Mouse (Mus musculus) liver, postnatal 0 days (tissue): ENCODE measurements at regions not wholly inside any gene's neighbourhood (a gene's known extent, or its start where the extent isn't known, plus 50 kb on each side); places are given as distances from the start of the nearest gene placed in this dataset.
A peak's percentile ranks its signal among the peaks of the same experiment; 100 is the strongest.

Experiments
- ATAC-seq: fragments of 200-750 bp; cut with Nextera tagmentation; 2 replicates; pipeline ENCODE4 v1.8.0; 2017; ENCODE audit warnings: mild to moderate bottlenecking, moderate library complexity
- DNase-seq: peaks from one replicate; pipeline ENCODE4 v3.0.0-alpha.2; 2016
- H3K27ac ChIP-seq: fragments of 300-500 bp; sonication (generic); 2 replicates; pipeline ENCODE4 v1.5.1; 2014; ENCODE audit warnings: antibody characterized with exemption, moderate library complexity, mild to moderate bottlenecking, low read depth
- H3K27me3 ChIP-seq: fragments of 300-500 bp; sonication (generic); 2 replicates; pipeline ENCODE4 v1.6.1; 2014; ENCODE audit warnings: low read length, control low read depth, mixed read lengths; ENCODE audit not compliant: insufficient read depth
- H3K36me3 ChIP-seq: fragments of 300-500 bp; sonication (generic); replicated peaks from 2 replicates; pipeline ENCODE4 v1.6.1; 2014; ENCODE audit warnings: mild to moderate bottlenecking, control low read depth, low read length, moderate library complexity, mixed read lengths; ENCODE audit not compliant: insufficient read depth
- H3K4me1 ChIP-seq: fragments of 300-500 bp; sonication (generic); 2 replicates; pipeline ENCODE4 v1.6.1; 2014; ENCODE audit warnings: antibody characterized with exemption, mild to moderate bottlenecking, control low read depth; ENCODE audit not compliant: insufficient read depth
- H3K4me2 ChIP-seq: fragments of 300-500 bp; sonication (generic); 2 replicates; pipeline ENCODE4 v1.6.1; 2014; ENCODE audit warnings: low read depth, mild to moderate bottlenecking, low read length, moderate library complexity, mixed read lengths
- H3K4me3 ChIP-seq: fragments of 300-500 bp; sonication (generic); 2 replicates; pipeline ENCODE4 v1.5.1; 2014; ENCODE audit warnings: low read depth, low read length
- H3K9ac ChIP-seq: fragments of 300-500 bp; sonication (generic); replicated peaks from 2 replicates; pipeline ENCODE4 v1.6.1; 2014; ENCODE audit warnings: mild to moderate bottlenecking, moderate library complexity
- H3K9me3 ChIP-seq: fragments of 300-500 bp; sonication (generic); 2 replicates; pipeline ENCODE4 v1.6.1; 2016; ENCODE audit warnings: mild to moderate bottlenecking, control low read depth, low read length, mixed read lengths
- CTCF ChIP-seq: sonication (generic); IDR thresholded peaks from 2 replicates; pipeline ENCODE4 v1.5.1; 2016; ENCODE audit warnings: antibody characterized with exemption, low read depth
- EP300 ChIP-seq: IDR thresholded peaks from 2 replicates; pipeline ENCODE4 v1.6.1; 2016; ENCODE audit warnings: antibody characterized with exemption, low read depth, mild to moderate bottlenecking
- WGBS: fragments of 180-500 bp; shearing (Covaris S2); extraction: QIAGEN DNeasy Blood & Tissue Kit; methylation state at CpG from one replicate; pipeline ENCODE4 v1.1.7; 2014; ENCODE audit not compliant: insufficient replicate concordance; 5-methylcytosine and 5-hydroxymethylcytosine counted together

DNA sequence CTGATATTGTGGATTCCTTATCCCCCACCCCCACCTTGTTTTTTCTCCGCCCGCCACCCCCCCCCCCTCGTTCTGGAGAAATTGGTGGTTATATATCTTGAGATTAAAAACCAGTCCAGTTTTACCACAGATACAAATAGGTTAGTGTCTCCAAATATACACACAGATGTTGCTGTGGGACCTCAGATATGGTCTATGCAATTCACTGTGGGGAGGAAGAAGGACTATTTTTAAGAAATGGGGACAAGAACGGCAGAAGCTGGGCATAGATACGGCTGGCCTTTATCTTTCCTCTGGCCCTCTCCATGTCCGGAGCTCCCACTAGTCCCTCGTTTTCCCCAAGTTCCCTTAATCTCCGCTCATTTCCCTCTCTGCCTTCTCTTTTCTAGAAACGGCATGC is 89.0 kb upstream of the Rap1b start:
- TF ChIP-seq CTCF = no peak
- peak; percentile 81 for TF ChIP-seq EP300
- 0 out of 2 replicates have a peak, but pooled peaks cover 2% of the 10 kb centered on the region for H3K4me1 ChIP-seq
- ATAC-seq = peak; percentile 87
- H3K27ac ChIP-seq = 0 out of 2 replicates have a peak overlapping the region, but pooled peaks have one; percentile 16
- 42% methylated on average over 9 of the region's 9 CpGs for WGBS
- peak overlapping the region; percentile 51 for H3K4me2 ChIP-seq
- no peaks in the 10 kb centered on the region for H3K36me3 ChIP-seq
- no peaks in the 10 kb centered on the region for H3K27me3 ChIP-seq
- no peaks in the 10 kb centered on the region for H3K9me3 ChIP-seq
- H3K4me3 ChIP-seq = no peak overlapping the region
- no peak for DNase-seq
- H3K9ac ChIP-seq = 0 out of 2 replicates have a peak overlapping the region, but pooled peaks have one; percentile 5

DNA sequence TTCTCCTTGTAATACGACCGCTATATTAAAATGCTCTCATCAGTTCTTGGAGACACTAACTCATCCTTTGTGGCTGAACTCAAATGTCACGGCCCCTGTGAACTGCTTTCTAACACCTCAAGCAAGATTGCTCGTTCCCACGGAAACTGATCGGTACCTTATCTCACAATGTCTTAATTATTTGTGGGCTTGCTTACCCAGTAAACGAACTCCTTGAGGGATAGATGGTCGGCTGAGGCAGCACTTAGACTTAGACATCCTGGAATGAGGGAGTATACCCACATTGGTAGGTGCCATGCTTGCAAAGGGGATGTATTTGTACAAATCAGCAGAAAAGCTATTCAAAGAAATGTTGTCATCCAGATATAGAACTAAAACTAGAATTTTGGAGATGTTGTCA is 92.9 kb upstream of the Rap1b start:
- no peak for DNase-seq
- WGBS = 51% methylated on average over 8 of the region's 8 CpGs
- Histone ChIP-seq H3K4me3 (no peak overlapping the region), H3K27ac (no peak overlapping the region), H3K4me1 (0 out of 2 replicates have a peak, but pooled peaks cover 2% of the 10 kb centered on the region), H3K27me3 (no peaks in the 10 kb centered on the region), H3K36me3 (no peaks in the 10 kb centered on the region), H3K9me3 (no peaks in the 10 kb centered on the region), H3K9ac (no peak overlapping the region), H3K4me2 (no peak overlapping the region)
- ATAC-seq = no peak
- TF ChIP-seq CTCF = no peak
- TF ChIP-seq EP300 = no peak

DNA sequence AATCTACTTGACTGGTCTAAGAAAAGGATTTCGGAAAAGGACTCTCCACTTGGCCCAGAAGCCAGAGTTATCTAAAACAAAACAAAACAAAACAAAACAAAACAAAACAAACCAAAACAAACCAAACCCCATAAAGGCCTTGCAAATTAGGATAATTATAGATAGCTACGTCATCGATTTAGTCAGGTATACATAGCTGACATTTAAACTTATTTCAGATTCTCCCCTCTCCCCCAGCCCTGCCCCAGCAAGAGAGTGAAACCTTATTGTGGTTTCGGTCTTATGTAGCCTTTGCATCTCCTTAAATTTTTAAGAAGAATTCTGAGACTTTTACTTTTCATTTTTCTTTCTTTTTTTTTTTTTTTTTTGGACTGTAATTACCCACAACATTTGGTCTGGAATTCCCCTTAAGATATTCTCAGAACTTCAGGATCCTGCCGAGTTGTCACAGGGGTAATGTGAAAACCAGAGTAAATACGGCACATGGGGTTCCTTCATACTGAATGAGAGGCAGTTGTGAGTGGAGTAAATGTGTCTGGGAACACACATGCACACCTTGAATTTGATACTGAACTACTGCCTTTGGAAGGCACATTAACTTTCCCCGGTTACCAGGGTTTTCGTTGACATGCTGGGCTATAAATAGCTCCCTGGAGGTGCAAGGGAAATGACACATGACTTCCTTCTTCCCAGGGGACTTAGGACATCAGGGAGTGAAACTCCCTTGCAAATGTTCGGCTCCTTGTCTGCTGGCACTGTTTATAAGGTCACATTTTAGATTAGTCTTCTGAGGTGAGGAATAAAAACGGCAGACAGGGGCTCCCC is 94.8 kb upstream of the Rap1b start:
- Histone ChIP-seq H3K36me3 (no peaks in the 10 kb centered on the region), H3K4me3 (no peak overlapping the region), H3K4me2 (peak overlapping the region; percentile 16), H3K4me1 (no peaks in the 10 kb centered on the region), H3K27ac (no peak overlapping the region), H3K27me3 (no peaks in the 10 kb centered on the region), H3K9me3 (no peaks in the 10 kb centered on the region), H3K9ac (no peak overlapping the region)
- 29% methylated on average over 10 of the region's 10 CpGs for WGBS
- ATAC-seq (peak; percentile 40; the same call in 1 of the 2 replicates), DNase-seq (no peak)
- TF ChIP-seq CTCF (no peak), EP300 (no peak)

DNA sequence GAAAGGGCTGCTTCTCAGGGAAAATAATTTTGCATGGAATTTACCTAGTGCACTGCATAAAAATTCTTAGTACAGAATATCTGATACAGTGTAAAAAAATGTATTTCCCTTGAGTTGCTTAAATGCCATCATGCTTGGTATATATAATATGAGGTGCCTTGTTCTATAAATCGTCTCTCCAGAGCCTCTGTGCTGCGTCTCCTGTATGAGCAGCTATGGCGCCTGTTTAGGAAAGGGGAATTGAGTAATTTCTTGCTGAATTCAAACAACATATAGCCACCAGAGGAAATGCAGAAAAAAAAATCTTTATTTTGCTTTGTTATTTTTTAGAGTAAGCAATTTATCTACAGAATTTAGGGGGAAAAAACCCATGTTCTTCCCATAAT is 95.4 kb upstream of the Rap1b start:
- Histone ChIP-seq H3K27me3 (no peaks in the 10 kb centered on the region), H3K36me3 (no peaks in the 10 kb centered on the region), H3K4me3 (no peak overlapping the region), H3K27ac (no peak overlapping the region), H3K9ac (no peak overlapping the region), H3K9me3 (no peaks in the 10 kb centered on the region), H3K4me1 (no peaks in the 10 kb centered on the region), H3K4me2 (peak overlapping the region; percentile 16)
- no peak for DNase-seq
- WGBS = 41% methylated on average over 3 of the region's 3 CpGs
- ATAC-seq = no peak
- no peak for TF ChIP-seq CTCF
- TF ChIP-seq EP300 = no peak

DNA sequence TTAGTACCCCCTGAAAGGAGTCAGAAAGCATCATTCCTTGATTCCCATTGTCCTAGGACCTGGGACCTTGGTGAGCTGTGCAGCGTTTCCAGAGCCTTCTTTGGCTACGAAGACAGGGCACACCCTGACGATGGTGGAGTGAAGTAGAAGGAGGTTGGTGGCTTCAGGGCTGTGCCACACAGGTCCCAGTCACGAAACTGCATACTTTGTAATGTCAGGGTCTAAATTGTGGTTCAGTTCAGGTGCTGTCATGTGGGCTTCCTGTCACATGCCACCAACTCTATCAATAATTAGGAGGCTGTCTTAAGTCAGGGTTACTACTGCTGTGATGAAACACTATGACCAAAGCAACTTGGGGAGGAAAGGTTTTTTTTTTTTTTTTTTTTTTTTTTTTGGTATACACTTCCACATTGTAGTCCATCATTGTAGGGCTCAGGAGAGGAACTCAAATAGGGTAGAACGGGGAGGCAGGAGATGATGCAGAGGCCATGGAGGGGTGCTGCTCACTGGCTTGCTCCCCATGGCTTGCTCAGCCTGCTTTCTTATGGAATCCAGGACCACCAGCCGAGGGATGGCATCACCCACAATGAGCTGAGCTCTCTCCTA is 98.0 kb upstream of the Rap1b start:
- Histone ChIP-seq H3K27me3 (no peaks in the 10 kb centered on the region), H3K27ac (no peak overlapping the region), H3K9ac (no peak overlapping the region), H3K4me2 (no peak overlapping the region), H3K9me3 (no peaks in the 10 kb centered on the region), H3K36me3 (no peaks in the 10 kb centered on the region), H3K4me3 (no peak overlapping the region), H3K4me1 (no peaks in the 10 kb centered on the region)
- 72% methylated on average over 6 of the region's 6 CpGs for WGBS
- TF ChIP-seq CTCF = no peak
- no peak for TF ChIP-seq EP300
- DNase-seq (no peak), ATAC-seq (no peak)

DNA sequence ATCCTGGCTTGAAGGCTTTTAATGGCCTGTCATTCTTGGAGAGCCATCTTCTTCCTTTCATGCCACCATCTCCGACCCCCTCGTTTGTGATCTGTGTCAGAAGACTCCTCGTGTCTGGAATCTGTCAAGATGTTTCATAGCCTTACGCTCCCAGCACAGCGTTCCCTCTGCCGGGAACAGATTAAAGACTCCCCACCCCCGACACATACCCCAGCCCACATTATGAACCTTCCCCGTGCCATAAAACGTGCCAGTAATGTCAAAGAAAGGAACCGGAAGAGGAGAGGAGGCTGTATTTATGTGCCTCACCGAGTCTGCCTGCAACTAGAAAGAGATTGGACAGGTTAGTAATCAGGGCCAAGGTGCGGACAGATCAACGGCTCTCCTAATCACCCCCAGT is 101.4 kb upstream of the Rap1b start:
- Histone ChIP-seq H3K36me3 (no peaks in the 10 kb centered on the region), H3K4me1 (0 out of 2 replicates have a peak, but pooled peaks cover 3% of the 10 kb centered on the region), H3K4me3 (no peak overlapping the region), H3K27ac (no peak overlapping the region), H3K27me3 (no peaks in the 10 kb centered on the region), H3K9ac (no peak overlapping the region), H3K4me2 (no peak overlapping the region), H3K9me3 (no peaks in the 10 kb centered on the region)
- ATAC-seq = no peak
- TF ChIP-seq EP300 = no peak
- no peak for TF ChIP-seq CTCF
- DNase-seq = no peak
- WGBS = 60% methylated on average over 13 of the region's 13 CpGs
